Mouse (Mus musculus): ENCODE results near the gene Cblb.

Gene Cblb

GRCm38 (mm10) chr16:52129357-52129905 lies 98.4 kb downstream of the Cblb start:
- no peak for DNase-seq (ENCODE audit: inconsistent ontology term)

GRCm38 (mm10) chr16:52132808-52133490 lies 101.9 kb downstream of the Cblb start:
- no peak for DNase-seq (ENCODE audit: inconsistent ontology term)

GRCm38 (mm10) chr16:52134631-52135227 lies 103.7 kb downstream of the Cblb start:
- no peak for DNase-seq (ENCODE audit: inconsistent ontology term)

GRCm38 (mm10) chr16:52135689-52136390 lies 104.8 kb downstream of the Cblb start:
- DNase-seq (ENCODE audit: inconsistent ontology term), result no peak

- DNase-seq (ENCODE audit: inconsistent ontology term), result no peak
These were observed 112.1 kb downstream of the Cblb start for GRCm38 (mm10) chr16:52143101-52143500.

GRCm38 (mm10) chr16:52143818-52144217 lies 112.8 kb downstream of the Cblb start:
- DNase-seq (ENCODE audit: inconsistent ontology term), result no peak

GRCm38 (mm10) chr16:52144792-52145191 lies 113.8 kb downstream of the Cblb start:
- DNase-seq (ENCODE audit: inconsistent ontology term), result no peak

- no peak for DNase-seq (ENCODE audit: inconsistent ontology term)
These were observed 114.5 kb downstream of the Cblb start for GRCm38 (mm10) chr16:52145552-52145951.

- DNase-seq (ENCODE audit: inconsistent ontology term), result peak; percentile 7
These were observed 116.1 kb downstream of the Cblb start for GRCm38 (mm10) chr16:52146976-52147696.

- no peak for DNase-seq (ENCODE audit: inconsistent ontology term)
These were observed 117.0 kb downstream of the Cblb start for GRCm38 (mm10) chr16:52148041-52148440.

GRCm38 (mm10) chr16:52149135-52149769 lies 118.2 kb downstream of the Cblb start:
- no peak for DNase-seq (ENCODE audit: inconsistent ontology term)

GRCm38 (mm10) chr16:52155030-52155696 lies 124.1 kb downstream of the Cblb start:
- DNase-seq (ENCODE audit: inconsistent ontology term), result no peak

GRCm38 (mm10) chr16:52159958-52160504 lies 129.0 kb downstream of the Cblb start:
- DNase-seq (ENCODE audit: inconsistent ontology term), result no peak

GRCm38 (mm10) chr16:52164246-52164645 lies 133.2 kb downstream of the Cblb start:
- no peak for DNase-seq (ENCODE audit: inconsistent ontology term)

GRCm38 (mm10) chr16:52173253-52173652 lies 142.2 kb downstream of the Cblb start:
- DNase-seq (ENCODE audit: inconsistent ontology term), result no peak

GRCm38 (mm10) chr16:52179839-52180238 lies 148.8 kb downstream of the Cblb start:
- DNase-seq (ENCODE audit: inconsistent ontology term), result no peak

GRCm38 (mm10) chr16:52182057-52182456 lies 151.0 kb downstream of the Cblb start:
- no peak for DNase-seq (ENCODE audit: inconsistent ontology term)

- DNase-seq (ENCODE audit: inconsistent ontology term), result no peak
These were observed 153.3 kb downstream of the Cblb start for GRCm38 (mm10) chr16:52184350-52184749.

- no peak for DNase-seq (ENCODE audit: inconsistent ontology term)
These were observed 155.7 kb downstream of the Cblb start for GRCm38 (mm10) chr16:52186731-52187130.

GRCm38 (mm10) chr16:52189103-52189502 lies 158.1 kb downstream of the Cblb start:
- no peak for DNase-seq (ENCODE audit: inconsistent ontology term)

- DNase-seq (ENCODE audit: inconsistent ontology term), result no peak
These were observed 159.7 kb downstream of the Cblb start for GRCm38 (mm10) chr16:52190714-52191113.
